Mouse (Mus musculus) cerebellum, adult 9-11 months (tissue): ENCODE measurements around the gene Actl6a.
A peak's percentile ranks its signal among the peaks of the same experiment; 100 is the strongest.
"Not testable (repeated sequence)": the region's sequence is repeated elsewhere in the genome, so short reads cannot be mapped to it uniquely, and the experiment has no call there.

Source experiments
- DNase-seq: peaks from one replicate; pipeline ENCODE4 v3.0.0; 2022

The Actl6a gene

DNA sequence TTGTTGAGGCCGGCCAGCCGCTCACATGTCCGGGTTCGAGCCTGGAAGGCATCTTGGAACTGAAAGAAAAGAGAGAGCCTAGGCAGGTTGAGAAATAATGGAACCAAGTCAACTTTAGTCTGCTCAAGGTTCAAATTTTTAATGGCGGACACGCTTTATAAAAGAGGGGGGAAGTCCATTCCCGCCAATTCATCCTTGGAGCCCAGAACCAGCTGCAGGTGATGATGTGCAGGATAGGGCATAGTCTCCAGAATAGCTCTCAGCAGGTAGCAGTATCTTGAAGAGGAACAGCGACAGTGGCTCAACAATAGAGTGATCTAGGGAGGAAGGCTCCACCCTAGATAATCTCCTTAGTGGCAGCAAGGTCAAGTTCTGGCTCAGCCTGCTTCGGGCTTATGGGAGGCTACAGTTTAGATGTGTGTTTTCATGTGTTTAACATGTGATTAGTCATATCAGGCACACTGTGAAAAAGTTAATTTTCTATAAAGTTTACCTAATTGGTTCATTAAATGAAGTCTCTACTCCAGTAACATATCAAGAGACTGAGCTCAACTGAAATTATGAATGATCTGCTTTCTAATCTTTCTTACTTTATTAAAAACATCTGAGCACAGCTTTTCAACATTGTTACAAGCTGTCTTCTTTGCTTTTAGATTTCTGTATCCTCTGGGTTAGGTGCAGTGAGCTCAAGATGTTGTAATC, at the start of gene Actl6a:
TSS of gene Actl6a (plus strand) at position 652 of the 702 bp plus-strand sequence.
- DNase-seq, result not testable (repeated sequence)

DNA sequence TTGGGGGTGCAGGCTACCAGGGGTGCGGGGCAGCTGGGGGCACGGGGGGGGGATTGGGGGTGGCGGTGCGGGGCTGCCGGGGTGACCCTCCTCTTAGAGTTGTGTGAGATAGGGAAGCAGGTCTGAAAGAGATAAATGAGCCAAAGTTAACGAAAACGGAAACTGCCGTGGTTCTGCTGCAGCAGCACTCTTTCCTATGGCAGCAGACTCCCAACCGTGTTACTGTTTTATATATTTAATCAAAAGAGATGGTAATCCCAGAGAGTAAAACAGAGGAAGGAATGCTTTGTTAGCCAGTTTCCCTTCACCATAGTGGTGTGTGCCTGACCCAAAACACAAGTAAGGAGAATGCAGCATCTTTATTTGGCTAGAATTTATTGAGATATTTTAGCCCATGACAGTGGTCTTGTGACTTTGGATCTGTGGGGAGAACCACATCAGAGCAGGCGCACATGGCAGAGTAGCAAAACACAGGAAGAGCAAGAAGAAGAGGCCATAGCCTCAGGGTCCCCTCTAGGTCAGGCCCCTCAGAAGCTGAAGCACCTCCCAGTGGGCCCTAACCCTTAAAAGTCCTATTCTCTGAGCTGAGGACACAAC, 49.6 kb upstream of the Actl6a start:
- no peak for DNase-seq

DNA sequence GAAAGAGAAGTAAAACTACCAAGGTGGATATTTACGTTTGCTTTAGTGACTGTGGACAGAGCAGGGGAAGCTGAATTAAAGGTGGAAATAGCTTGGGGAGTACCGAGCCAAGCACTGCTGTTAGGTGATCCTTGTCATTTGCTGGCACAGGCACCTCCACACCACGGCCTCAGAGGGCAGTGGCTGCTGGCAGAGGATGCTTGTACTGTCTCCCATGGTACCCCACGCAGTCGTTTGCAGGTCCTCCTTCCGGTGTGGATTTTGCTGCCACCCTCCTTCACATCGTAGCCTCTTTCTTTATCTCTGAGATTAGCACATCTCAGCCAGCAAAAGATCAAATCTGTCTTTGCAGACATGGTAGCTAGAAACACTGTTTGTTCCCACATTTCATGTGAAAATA, 47.7 kb upstream of the Actl6a start:
- DNase-seq, result no peak

- no peak for DNase-seq
Measured at GRCm38 (mm10) chr3:32658821-32659220, 47.3 kb upstream of the Actl6a start.

- DNase-seq, result no peak
Measured at GRCm38 (mm10) chr3:32659506-32659905, 46.6 kb upstream of the Actl6a start.

- no peak for DNase-seq
Measured at GRCm38 (mm10) chr3:32660276-32660675, 45.8 kb upstream of the Actl6a start.

DNA sequence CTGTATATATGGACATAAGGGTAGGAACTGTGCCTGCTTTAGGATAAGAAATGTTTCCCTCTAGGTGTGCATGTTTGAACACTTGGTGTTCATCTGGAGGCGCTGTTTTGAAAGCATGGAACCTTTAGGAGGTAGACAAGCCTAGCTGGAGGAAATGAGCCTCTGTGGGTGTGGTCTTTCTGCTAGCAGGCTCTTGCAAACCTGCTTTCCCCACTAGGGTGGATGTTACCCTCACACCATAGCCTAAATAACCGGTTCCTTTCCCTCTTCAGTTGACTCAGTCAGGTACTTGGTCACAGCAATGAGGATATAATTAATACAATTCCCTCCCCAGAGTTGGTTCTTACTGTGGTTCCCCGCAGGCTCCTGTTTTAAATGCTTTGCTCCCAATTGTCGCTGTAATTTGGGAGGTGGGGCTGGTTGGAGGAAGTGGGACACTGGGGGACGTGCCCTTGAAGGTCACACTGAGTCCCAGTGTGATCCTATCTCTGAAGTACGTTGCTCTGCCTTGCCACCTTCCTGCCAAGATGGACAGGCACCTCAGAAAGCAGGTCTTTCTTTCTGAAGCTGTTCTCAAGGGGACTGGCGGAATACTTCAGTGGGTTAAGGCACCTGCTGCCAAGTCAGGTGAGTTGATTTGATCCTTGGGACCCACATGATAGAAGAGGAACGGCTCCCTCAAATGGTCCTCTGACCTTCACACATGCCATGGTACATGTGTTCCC, 45.1 kb upstream of the Actl6a start:
- no peak for DNase-seq

DNA sequence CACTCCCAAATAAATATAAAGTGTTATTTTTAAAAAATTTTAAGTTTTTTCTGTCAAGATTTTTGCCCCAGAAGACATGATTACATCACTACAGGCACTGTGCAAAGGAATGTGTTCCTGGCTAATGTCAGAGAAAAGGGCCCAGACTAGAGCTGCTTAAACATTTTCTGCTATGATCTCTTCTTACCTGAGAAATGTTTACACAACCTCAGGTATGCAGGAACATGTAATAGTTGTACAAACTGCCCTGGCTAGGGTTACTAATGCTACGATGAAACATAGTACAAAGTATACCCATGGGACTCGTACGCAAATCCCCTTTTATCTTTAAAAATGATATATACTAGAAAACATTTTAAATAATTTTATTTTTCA, 44.6 kb upstream of the Actl6a start:
- DNase-seq, result no peak

DNA sequence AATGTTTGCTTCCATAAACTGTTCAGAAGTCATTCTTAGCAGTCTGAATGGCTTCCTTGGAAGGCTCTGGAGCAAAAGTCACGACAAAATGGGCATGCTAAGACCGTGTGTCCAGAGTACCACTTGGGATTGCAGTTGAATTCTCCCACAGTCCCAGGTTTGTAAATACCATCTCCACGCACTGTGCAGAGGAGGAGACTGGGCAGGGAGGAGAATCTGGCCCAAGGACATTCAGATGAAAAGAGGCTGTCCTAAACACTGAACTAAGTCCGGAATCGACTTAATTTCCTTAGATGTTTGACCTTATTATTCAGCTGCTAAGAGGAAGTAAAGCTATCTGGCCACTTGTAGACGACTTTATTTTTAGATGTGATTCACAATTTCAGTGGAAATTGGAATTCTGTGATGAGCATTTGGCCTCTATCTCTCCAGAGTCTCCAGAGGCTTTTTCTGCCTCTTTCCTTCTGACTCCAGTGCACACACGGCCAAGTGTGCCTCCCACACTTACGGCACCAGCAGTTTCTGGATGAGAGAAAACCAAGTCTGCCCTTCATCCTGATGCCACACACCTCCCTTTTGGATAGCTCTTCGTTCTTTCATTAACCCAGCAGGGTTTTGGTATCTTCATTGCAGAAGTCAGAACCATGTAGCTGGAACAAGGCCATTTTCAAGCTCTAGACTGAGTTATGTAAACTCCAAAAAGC, 37.7 kb upstream of the Actl6a start:
- DNase-seq, result no peak

DNA sequence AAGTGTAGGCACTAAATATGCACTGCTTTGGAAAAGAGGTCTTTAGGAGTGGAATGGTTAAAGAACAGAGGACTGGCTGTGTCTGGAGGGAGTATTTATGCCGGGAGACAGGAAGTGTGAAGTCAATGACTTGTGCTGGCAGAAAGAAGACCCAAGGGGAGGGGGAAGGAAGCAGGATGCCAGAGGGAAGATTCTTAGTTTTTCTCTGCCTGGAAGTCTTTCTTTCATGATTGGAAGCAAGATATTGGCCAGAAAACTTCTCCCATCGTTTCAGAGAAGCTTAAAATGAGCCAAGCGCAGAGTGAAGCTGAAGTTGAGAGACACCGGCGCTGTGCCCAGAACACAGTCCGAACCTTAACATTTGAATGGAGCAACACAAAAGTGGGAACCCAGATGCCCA, 36.9 kb upstream of the Actl6a start:
- DNase-seq, result peak; percentile 29

DNA sequence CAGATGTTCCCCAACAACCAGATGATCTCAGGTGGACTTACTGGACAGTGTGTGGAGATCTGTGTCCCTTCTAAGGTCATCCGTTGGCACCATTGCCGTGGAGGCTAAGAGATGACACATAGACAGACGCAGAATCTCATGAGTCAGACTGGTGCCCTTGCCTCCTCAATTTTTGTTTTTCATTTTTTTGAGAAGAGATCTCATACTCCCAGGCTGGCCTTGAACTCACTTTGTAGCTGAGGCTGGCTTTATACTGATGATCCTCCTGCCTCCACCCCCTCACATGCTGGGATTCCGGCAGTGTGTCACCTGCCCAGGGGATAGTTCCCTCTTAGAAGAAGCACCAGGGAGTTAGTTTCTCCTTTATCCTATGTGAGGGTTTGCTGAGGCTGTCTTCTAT, 35.9 kb upstream of the Actl6a start:
- no peak for DNase-seq

DNA sequence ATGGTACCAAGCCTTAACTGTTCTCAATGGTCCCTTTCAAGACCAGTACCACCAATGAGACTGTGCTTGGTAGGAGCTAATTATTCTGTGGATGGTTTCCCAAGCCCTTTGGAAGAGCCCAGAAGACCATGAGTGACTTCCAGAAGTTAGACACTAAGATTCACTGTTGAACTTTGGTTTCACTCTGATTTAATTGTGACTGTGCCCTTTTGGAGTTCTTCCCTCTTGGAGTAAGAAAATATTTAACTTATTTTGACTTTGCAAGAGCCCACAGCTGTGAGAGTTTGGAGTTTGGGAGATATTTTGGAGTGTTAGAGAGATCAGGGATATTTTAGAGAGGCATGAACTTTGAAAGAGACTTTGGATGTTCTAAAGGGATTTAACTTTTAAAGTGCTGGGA, 32.9 kb upstream of the Actl6a start:
- no peak for DNase-seq

DNA sequence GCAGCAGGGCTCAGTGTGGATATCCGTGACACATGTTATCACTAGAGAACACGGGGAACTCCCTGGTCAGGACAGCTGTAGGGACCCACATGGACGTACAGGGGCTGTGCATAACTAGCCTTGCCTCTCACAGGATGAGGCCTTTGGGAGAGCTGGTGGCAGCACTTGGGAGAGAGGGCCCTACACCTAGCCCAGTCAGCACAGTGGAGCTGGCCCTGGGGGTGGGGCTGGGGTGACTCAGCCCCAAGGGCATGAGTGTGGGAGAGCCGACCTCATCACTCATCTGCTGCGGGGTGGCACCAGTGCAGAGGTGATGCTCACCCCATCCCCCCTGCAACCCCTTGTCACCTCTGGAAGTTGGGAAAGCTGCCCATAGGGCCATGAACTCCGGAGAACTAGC, 29.7 kb upstream of the Actl6a start:
- DNase-seq, result no peak

- DNase-seq, result no peak
Measured at GRCm38 (mm10) chr3:32682910-32683531, 23.1 kb upstream of the Actl6a start.

GRCm38 (mm10) chr3:32684631-32685030, 21.5 kb upstream of the Actl6a start:
- DNase-seq, result no peak

DNA sequence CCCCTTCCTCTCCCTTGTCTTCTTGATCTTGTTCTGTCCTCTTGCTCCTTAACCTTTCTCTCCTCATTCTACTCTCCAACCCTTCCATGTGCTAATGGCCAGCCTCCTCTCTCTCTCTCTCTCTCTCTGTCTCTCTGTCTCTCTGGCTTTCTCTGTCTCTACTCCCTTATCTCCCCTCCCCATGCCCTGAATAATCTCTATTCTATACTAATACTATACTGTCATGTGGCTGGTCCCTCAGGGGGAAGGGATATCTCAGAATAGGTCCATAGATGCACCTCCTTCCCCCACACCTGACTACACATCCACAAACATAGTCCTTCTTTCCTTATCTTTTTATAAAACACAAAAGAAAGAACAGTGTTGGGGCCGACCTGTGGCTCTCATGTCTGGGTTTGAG, 19.6 kb upstream of the Actl6a start:
- no peak for DNase-seq

- no peak for DNase-seq
Measured at GRCm38 (mm10) chr3:32687156-32687555, 18.9 kb upstream of the Actl6a start.

DNA sequence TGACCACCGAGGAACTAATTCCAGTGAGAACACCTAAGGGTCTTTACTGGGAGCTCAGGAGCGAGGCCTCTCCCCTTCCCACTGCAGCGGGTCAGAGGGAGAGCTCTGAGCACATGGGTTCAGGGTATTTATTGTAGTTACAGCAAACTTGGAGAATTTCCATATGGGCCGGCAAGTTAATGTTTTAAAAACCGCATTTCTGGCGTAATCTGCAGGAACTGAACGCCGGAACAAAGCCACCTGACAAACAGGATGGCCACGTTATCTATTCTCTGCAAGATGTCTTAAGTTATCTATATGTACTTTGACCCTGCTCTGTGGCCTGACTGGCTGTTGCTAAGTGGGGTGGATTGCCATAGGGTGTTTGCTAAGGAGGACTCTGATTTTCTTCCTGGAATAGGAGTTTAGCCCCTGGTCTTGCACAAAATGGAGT, 16.5 kb upstream of the Actl6a start:
- DNase-seq, result no peak

- DNase-seq, result no peak
Measured at GRCm38 (mm10) chr3:32690008-32690407, 16.1 kb upstream of the Actl6a start.

DNA sequence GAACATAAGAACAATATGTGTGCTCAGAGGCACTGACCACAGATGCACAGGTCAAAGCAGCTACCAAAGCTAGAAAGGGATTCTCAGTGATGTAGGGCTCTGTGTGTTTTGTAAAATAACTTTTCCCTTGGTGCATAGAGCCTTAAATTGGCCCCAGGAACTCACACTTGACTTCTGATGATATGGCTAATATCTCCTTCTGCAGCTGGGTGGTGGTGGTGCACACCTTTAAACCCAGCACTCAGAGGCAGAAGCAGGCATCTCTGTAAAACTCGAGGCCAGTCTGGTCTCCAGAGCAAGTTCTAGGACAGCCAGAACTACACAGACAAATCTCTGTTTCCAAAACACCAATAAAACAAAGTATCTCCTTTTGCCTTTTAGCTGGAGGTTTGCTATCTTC, 15.2 kb upstream of the Actl6a start:
- DNase-seq, result no peak

- DNase-seq, result no peak
Measured at GRCm38 (mm10) chr3:32691841-32692240, 14.3 kb upstream of the Actl6a start.

DNA sequence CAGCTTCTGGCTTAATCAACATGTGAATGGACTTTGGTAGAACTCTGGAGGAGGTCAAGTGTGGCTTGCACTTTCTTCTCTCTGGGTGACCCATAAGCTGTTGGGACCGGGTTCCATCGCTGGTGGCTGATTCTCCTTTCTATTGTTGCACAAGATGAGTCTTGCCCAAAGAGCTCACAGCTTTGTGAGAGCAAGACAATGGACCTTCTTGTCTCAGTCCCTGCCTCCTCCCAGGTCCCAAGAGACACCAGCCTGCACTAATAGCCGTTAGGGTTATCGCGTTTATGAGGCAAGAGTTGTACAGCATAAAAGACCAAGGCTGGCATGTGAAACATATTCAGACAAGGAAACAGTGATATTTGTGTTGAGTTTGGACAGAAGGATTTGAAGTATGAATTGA, 11.9 kb upstream of the Actl6a start:
- DNase-seq, result no peak
